Mouse (Mus musculus) C2C12 (cell line): ENCODE data around the gene Fbn1.

Experiments
- CEBPB ChIP-seq: IDR thresholded peaks from one replicate; pipeline ENCODE4 v1.6.1; 2011; ENCODE audit warnings: low read depth, mild to moderate bottlenecking, control low read depth, moderate library complexity
- CTCF ChIP-seq: IDR thresholded peaks from one replicate; pipeline ENCODE4 v1.5.1; 2011; ENCODE audit not compliant: control insufficient read depth, insufficient read depth, insufficient read length
- MAX ChIP-seq: IDR thresholded peaks from one replicate; pipeline ENCODE4 v1.6.1; 2011; ENCODE audit warnings: mild to moderate bottlenecking, control low read depth
- MYOD1 ChIP-seq: IDR thresholded peaks from one replicate; pipeline ENCODE4 v1.6.1; 2011; ENCODE audit warnings: low read depth; ENCODE audit not compliant: control insufficient read depth, insufficient read length
- MYOG ChIP-seq: IDR thresholded peaks from one replicate; pipeline ENCODE4 v1.6.1; 2011; ENCODE audit not compliant: control insufficient read depth, insufficient read length; ENCODE audit errors: extremely low read depth
- USF1 ChIP-seq: IDR thresholded peaks from one replicate; pipeline ENCODE4 v1.6.1; 2011; ENCODE audit warnings: low read depth, mild to moderate bottlenecking, control low read depth, moderate library complexity

DNA sequence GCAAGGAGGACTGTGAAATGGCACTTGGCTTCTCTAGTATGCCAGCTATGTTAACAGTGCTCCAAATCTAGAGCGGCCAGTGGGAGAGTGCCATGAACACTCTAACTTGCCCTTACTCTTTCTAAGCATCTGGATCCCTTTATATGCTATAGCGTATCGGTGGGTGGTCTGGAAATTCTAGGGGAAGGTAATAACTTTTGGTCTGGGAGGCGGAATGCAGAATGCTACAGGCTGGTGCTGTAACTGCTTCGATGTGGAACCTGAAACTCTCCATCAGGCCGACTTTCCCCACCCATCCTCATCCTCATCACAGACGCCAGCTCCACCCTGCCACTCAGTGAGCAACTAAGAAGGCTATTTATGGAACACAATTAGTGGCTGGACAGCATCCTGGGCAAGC lies 71.6 kb downstream of the Fbn1 start:
- TF ChIP-seq CTCF: no peak
- TF ChIP-seq CEBPB: no peak
- no peak for TF ChIP-seq USF1
- no peak for TF ChIP-seq MYOG
- no peak for TF ChIP-seq MYOD1
- no peak for TF ChIP-seq MAX
